Mouse (Mus musculus): ENCODE data around the gene Cfdp1.

DNA sequence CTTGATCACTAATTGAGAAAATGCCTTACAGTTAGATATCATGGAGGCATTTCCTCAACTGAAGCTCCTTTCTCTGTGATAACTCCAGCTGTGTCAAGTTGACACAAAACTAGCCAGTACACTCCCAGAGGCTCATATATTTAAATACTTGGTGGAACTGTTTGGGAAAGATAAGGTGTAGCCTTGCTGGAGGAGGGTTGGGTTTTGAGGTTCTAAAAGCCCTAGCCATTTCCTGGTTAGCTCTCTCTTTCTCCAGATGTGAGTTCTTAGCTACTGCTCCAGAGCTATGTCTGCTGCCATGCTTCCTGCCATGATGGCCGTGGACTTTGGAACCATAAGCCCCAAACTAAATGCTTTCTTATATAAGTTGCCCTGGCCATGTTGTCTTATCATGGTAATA, 33.4 kb upstream of the Cfdp1 start:
- TF ChIP-seq POLR2A (IDR thresholded peaks at IDR 0.05; ENCODE audit: borderline replicate concordance, insufficient read depth, low read length) = no peak
- no peak for TF ChIP-seq CTCF (IDR thresholded peaks at IDR 0.05; ENCODE audit: borderline replicate concordance, insufficient read depth, low read depth, low read length)
